Mouse (Mus musculus): ENCODE results near the gene Clmp. TPM values are rescaled to one million over a fixed set of nuclear protein-coding genes. Genes with fewer than 3 reads are reported as not detected.
"Not testable (repeated sequence)": the region's sequence is repeated elsewhere in the genome, so short reads cannot be mapped to it uniquely, and the experiment has no call there.

Gene Clmp
- total RNA-seq, 2 experiments from 2014 or later, result 4.8 to 5.3 TPM

- peak; percentile 100 for DNase-seq
Observed at GRCm38 (mm10) chr9:40800675-40801612, 115.2 kb downstream of the Clmp start, which contains the start of gene Hspa8. Hspa8 (plus strand) TSS chr9:40800984.

GRCm38 (mm10) chr9:40801614-40802532 lies 116.1 kb downstream of the Clmp start:
- peak; percentile 54 to 65 for DNase-seq

- DNase-seq, result not testable (repeated sequence)
Observed at GRCm38 (mm10) chr9:40802533-40802875, 116.7 kb downstream of the Clmp start.

- DNase-seq, result not testable (repeated sequence)
Observed at GRCm38 (mm10) chr9:40804576-40804975, 118.8 kb downstream of the Clmp start.

GRCm38 (mm10) chr9:40805263-40805662 lies 119.5 kb downstream of the Clmp start:
- peak; percentile 73 to 84 for DNase-seq

- DNase-seq, result peak; percentile 56 to 60
Observed at GRCm38 (mm10) chr9:40806440-40807288, 120.9 kb downstream of the Clmp start.

GRCm38 (mm10) chr9:40807289-40807920 lies 121.6 kb downstream of the Clmp start:
- peak; percentile 59 to 72 for DNase-seq

GRCm38 (mm10) chr9:40808061-40808906 lies 122.5 kb downstream of the Clmp start:
- DNase-seq, result no peak

GRCm38 (mm10) chr9:40808907-40809280 lies 123.1 kb downstream of the Clmp start:
- DNase-seq, result no peak

GRCm38 (mm10) chr9:40811860-40812259 lies 126.1 kb downstream of the Clmp start:
- no peak for DNase-seq

GRCm38 (mm10) chr9:40814060-40814459 lies 128.3 kb downstream of the Clmp start:
- no peak for DNase-seq

GRCm38 (mm10) chr9:40817325-40818028 lies 131.7 kb downstream of the Clmp start:
- DNase-seq, result no peak

- peak in 1 of 2 experiments; percentile 21 for DNase-seq
Observed at GRCm38 (mm10) chr9:40825601-40826000, 139.8 kb downstream of the Clmp start.

- no peak for DNase-seq
Observed at GRCm38 (mm10) chr9:40827366-40827765, 141.6 kb downstream of the Clmp start.

GRCm38 (mm10) chr9:40834569-40834968 lies 148.8 kb downstream of the Clmp start:
- DNase-seq, result peak; percentile 65 to 88
